Mouse (Mus musculus): ENCODE data around the gene Prss23. TPM values are rescaled to one million over a fixed set of nuclear protein-coding genes. Genes with fewer than 3 reads are reported as not detected.

Gene Prss23
- polyA plus RNA-seq, 1 experiment from 2014 or later, result 15.5 TPM

- WGBS, result 83% methylated on average over 2 of the region's 2 CpGs
- no peak for ATAC-seq (ENCODE audit: low FRiP score)
Observed at GRCm38 (mm10) chr7:89459691-89460090, 67.3 kb downstream of the Prss23 start.

More at GRCm38 (mm10) chr7:89459691-89460090, 67.3 kb downstream of the Prss23 start:
- H3K4me1 ChIP-seq, result peaks cover 4% of the 10 kb centered on the region
- H3K4me2 ChIP-seq, result no peak overlapping the region
- H3K36me3 ChIP-seq, result no peaks in the 10 kb centered on the region
- H3K27me3 ChIP-seq (replicated peaks), result no peaks in the 10 kb centered on the region
- H3K9ac ChIP-seq (replicated peaks), result no peak overlapping the region
- no peak overlapping the region for H3K4me3 ChIP-seq (replicated peaks)
- H3K27ac ChIP-seq (replicated peaks), result no peak overlapping the region
- no peaks in the 10 kb centered on the region for H3K9me3 ChIP-seq (replicated peaks)

Other genes with a start within 250 kb of the Prss23 start
- 29.0 and 30.7 TPM in 2 replicates for gene Tmem135, start 123.0 kb downstream of the Prss23 start, polyA plus RNA-seq (2015; fragmentation: Nextera tagmentation; extraction: Ambion mirVana)
- gene Fzd4, start 122.8 kb downstream of the Prss23 start, polyA plus RNA-seq (2015; fragmentation: Nextera tagmentation; extraction: Ambion mirVana), result 2.5 and 3.4 TPM in 2 replicates
- 16.8 and 19.1 TPM in 2 replicates for gene Me3, start 105.2 kb upstream of the Prss23 start, polyA plus RNA-seq (2015; fragmentation: Nextera tagmentation; extraction: Ambion mirVana)

Data from neural tube, embryonic 15.5 days (tissue).